Mouse (Mus musculus) large intestine, adult 2 months (tissue): ENCODE results near the gene Bud13. TPM values are rescaled to one million over a fixed set of nuclear protein-coding genes. Genes with fewer than 3 reads are reported as not detected.
"Not testable (repeated sequence)": the region's sequence is repeated elsewhere in the genome, so short reads cannot be mapped to it uniquely, and the experiment has no call there.

Experiments used
- DNase-seq: peaks from one replicate; pipeline ENCODE4 v3.0.0-alpha.2; 2012; ENCODE audit warnings: low read depth, low spot score
- WGBS: fragments of 180-500 bp; shearing (Covaris S2); methylation state at CpG from one replicate; pipeline ENCODE4 v1.1.7; 2018; 5-methylcytosine and 5-hydroxymethylcytosine counted together
- polyA plus RNA-seq: library from polyadenylated mRNA; depleted of rRNA; stranded (reverse); fragments of >200 nt; gene quantifications from 2 replicates; pipeline ENCODE4 v1.2.3, GENCODE M21; 2012; rRNA removed

The Bud13 gene
- polyA plus RNA-seq, 1 experiment: 9.2 TPM

DNA sequence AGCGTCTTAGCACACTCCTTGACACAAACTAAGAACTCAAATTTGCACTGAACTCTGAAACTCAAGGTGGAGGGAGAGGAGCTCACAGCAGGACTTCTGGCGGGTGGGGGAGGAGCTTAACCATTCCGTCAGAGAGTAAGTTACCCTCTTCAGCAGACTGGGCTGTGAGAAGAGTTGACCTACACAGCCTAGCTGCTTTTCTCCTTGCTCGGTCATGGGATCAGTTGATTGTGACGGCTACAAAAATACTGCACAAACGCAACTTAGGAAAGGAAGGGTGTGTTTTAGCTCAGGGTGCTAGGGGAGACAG lies 47.7 kb downstream of the Bud13 start:
- no peak for DNase-seq
- WGBS: 47% methylated on average over 6 of the region's 6 CpGs

DNA sequence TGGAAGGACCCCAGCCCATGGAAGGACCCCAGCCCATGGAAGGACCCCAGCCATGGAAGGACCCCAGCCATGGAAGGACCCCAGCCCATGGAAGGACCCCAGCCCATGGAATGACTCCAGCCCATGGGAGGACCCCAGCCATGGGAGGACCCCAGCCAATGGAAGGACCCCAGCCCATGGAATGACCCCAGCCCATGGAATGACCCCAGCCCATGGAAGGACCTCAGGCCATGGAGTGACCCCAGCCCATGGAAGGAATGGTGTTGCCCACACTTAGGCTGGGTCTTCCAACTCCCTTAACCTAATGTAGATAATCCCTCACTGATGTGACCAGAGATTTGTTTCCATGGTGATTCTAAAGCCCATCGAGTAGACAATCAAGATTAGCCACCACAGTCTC lies 48.5 kb downstream of the Bud13 start:
- DNase-seq: no peak
- WGBS: 91% methylated on average over 1 of the region's 1 CpGs

DNA sequence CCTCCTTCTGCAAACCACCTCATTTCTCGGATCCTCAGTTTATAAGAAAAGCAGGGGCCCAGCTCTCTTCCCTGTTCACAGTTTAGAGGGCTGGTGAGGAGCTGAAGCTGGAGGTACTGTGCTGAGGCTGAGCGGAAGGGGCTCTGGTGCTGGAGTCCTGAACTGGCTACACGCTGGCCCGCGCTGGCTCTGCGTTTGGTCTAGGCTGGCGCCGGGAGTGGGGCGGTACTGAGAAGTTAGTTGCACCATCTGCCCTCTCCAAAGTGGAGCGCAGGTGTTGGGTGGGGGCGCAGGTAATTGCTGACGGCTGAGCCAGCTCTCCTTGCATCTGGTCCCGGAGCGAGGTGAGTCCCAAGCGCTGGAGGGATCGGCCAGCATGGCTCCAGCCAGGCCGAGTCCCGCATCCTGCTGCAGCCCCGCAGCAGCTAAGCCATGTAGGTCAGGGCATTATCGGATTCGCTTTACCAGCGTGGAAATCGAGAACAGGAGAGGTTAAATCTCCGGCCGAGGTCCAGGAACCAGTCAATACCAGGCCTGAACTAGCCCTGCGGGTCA lies 51.7 kb downstream of the Bud13 start:
- DNase-seq: no peak
- WGBS: 35% methylated on average over 26 of the region's 26 CpGs

GRCm38 (mm10) chr9:46335461-46335995 lies 52.7 kb downstream of the Bud13 start:
- 72% methylated on average over 10 of the region's 10 CpGs for WGBS

DNA sequence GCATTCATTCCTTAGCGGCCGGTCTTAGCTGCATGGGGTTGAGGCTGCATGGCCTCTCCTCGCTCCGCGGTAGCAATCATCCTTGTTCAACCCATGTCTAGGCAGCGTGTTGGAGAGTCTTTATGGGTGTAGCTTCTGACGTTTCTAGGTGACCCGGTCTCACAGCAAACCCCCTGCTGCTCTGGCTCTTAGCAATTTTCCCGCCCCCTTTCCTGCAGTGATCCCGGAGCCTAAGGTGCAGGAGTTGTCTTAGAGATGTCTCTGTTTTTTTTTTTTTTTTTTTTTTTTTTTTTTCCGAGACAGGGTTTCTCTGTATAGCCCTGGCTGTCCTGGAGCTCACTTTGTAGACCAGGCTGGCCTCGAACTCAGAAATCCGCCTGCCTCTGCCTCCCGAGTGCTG lies 53.5 kb downstream of the Bud13 start:
- 75% methylated on average over 13 of the region's 14 CpGs for WGBS

More at GRCm38 (mm10) chr9:46335461-46335995, 52.7 kb downstream of the Bud13 start:
- no peak for DNase-seq

DNA sequence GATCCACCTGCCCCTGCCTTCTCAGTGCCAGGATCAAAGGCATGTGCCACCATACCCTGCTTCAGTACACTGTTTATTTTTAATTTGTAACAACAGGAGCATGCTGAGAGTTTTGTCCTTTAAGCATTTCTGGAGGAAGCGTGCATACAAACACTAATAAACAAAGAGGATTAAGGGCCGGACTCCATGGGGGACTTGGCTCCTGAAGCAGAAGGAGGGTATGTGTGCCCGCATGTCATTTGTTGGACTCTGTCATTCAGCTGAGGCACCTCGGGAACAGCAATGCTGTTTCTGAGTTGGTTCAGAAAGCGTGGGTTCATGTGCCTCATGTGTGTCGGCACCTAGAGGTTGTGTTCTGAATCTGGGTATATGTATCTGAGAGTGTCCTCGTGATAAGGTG lies 54.5 kb downstream of the Bud13 start:
- 63% methylated on average over 7 of the region's 7 CpGs for WGBS
- DNase-seq: no peak

More for the DNA sequence above, 53.5 kb downstream of the Bud13 start:
- not testable (repeated sequence) for DNase-seq

DNA sequence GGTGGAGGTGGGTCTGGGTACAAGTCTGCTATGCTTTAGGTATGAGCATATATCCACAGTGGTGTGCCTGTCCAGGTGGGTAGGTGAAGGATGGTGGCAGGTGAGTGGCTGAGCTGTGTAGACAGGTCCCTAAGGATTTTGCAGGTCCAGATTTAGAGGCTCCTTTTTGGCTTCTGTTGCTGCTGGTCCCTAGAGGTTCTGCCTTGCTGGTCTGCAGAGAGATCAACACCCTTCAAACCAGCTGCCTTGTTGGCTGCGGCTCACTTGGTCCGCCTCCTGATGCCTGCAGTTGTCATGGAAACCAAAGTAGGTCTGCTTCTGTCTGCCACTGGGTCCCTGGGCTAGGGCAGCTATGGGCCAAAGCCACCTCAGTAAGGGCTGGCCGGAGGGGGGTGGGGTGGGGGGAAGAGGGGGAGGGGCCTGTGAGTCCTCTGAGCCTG lies 55.1 kb downstream of the Bud13 start:
- WGBS: 26% methylated on average over 3 of the region's 3 CpGs
- no peak for DNase-seq

DNA sequence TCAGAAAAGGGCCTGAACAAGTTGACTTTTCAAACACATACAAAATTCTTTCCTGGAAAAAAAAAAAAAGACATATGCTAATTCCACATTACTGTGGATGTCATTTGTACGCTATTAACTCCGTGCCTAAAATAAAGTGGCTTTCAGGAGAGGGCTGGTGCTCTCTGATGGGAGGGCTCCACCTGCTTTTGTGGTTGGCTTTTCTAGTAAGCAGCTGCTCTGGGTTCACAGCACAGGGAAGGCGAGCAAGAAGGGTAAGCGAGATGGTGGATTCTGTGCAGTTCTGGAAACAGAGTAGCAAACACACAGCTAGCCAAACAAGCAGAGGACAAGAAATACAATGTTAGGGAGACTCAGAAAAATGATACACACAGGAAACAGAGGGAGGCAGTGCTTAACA lies 55.6 kb downstream of the Bud13 start:
- no peak for DNase-seq
- 51% methylated on average over 4 of the region's 4 CpGs for WGBS

- 75% methylated on average over 4 of the region's 4 CpGs for WGBS
- DNase-seq: no peak
Measured at GRCm38 (mm10) chr9:46339051-46339652, 56.3 kb downstream of the Bud13 start.

GRCm38 (mm10) chr9:46345887-46346665 lies 63.3 kb downstream of the Bud13 start:
- no peak for DNase-seq
- WGBS: 70% methylated on average over 4 of the region's 4 CpGs

Other genes starting within 250 kb of the Bud13 start
- 3,330 and 8,074 TPM in 2 replicates for gene Apoa1, start 54.4 kb upstream of the Bud13 start, polyA plus RNA-seq
- 157 and 1,055 TPM in 2 replicates for gene Apoc3, start 47.4 kb upstream of the Bud13 start, polyA plus RNA-seq
- gene Apoa4, start 42.3 kb upstream of the Bud13 start, polyA plus RNA-seq: 111 and 1,448 TPM in 2 replicates
- gene Apoa5, start 14.4 kb upstream of the Bud13 start, polyA plus RNA-seq: 0.16 and 0.37 TPM in 2 replicates
- 17.8 and 19.2 TPM in 2 replicates for gene Zpr1, start 9.9 kb upstream of the Bud13 start, polyA plus RNA-seq
- not detected in 2 replicates for gene 4931429L15Rik, start 37.0 kb downstream of the Bud13 start, polyA plus RNA-seq